Mouse (Mus musculus): Measurements from ENCODE around the gene Ttc34. TPM values are rescaled to one million over a fixed set of nuclear protein-coding genes. Genes with fewer than 3 reads are reported as not detected.

The Ttc34 gene
- total RNA-seq, 2 experiments from 2014 or later: 1.9 to 2.0 TPM

GRCm38 (mm10) chr4:154856882-154857281 is 19.6 kb downstream of the Ttc34 start:
- peak in 1 of 2 experiments; percentile 2 for DNase-seq (ENCODE audit: low spot score in 2 of 2)

- DNase-seq (ENCODE audit: low spot score in 2 of 2): peak in 1 of 2 experiments; percentile 1
Observed at GRCm38 (mm10) chr4:154857366-154858240, 20.3 kb downstream of the Ttc34 start.

- no peak for DNase-seq (ENCODE audit: low spot score in 2 of 2)
Observed at GRCm38 (mm10) chr4:154858601-154859000, 21.3 kb downstream of the Ttc34 start.

- DNase-seq (ENCODE audit: low spot score in 2 of 2): no peak
Observed at GRCm38 (mm10) chr4:154861967-154862366, 24.7 kb downstream of the Ttc34 start.

GRCm38 (mm10) chr4:154863436-154863935 is 26.2 kb downstream of the Ttc34 start:
- DNase-seq (ENCODE audit: low spot score in 2 of 2): no peak

- peak; percentile 86 to 87 for DNase-seq (ENCODE audit: low spot score in 2 of 2)
Observed at GRCm38 (mm10) chr4:154864271-154864771, 27.1 kb downstream of the Ttc34 start.

GRCm38 (mm10) chr4:154864961-154865760 is 27.9 kb downstream of the Ttc34 start:
- DNase-seq (ENCODE audit: low spot score in 2 of 2): peak in 1 of 2 experiments; percentile 1

- no peak for DNase-seq (ENCODE audit: low spot score in 2 of 2)
Observed at GRCm38 (mm10) chr4:154866391-154866790, 29.1 kb downstream of the Ttc34 start.

- DNase-seq (ENCODE audit: low spot score in 2 of 2): no peak
Observed at GRCm38 (mm10) chr4:154867257-154867656, 30.0 kb downstream of the Ttc34 start.

- no peak for DNase-seq (ENCODE audit: low spot score in 2 of 2)
Observed at GRCm38 (mm10) chr4:154869440-154869839, 32.2 kb downstream of the Ttc34 start, which contains the start of gene Mmel1. TSS of gene Mmel1 (plus strand) at chr4:154869585.

GRCm38 (mm10) chr4:154870721-154871120 is 33.5 kb downstream of the Ttc34 start:
- no peak for DNase-seq (ENCODE audit: low spot score in 2 of 2)

GRCm38 (mm10) chr4:154871757-154872251 is 34.5 kb downstream of the Ttc34 start:
- DNase-seq (ENCODE audit: low spot score in 2 of 2): no peak

GRCm38 (mm10) chr4:154873186-154873585 is 35.9 kb downstream of the Ttc34 start:
- DNase-seq (ENCODE audit: low spot score in 2 of 2): no peak

- DNase-seq (ENCODE audit: low spot score in 2 of 2): peak; percentile 94 to 98
Observed at GRCm38 (mm10) chr4:154877864-154878548, 40.7 kb downstream of the Ttc34 start.

GRCm38 (mm10) chr4:154880730-154881129 is 43.5 kb downstream of the Ttc34 start:
- DNase-seq (ENCODE audit: low spot score in 2 of 2): no peak

GRCm38 (mm10) chr4:154882014-154882659 is 44.9 kb downstream of the Ttc34 start:
- DNase-seq (ENCODE audit: low spot score in 2 of 2): no peak

GRCm38 (mm10) chr4:154885416-154885815 is 48.2 kb downstream of the Ttc34 start:
- DNase-seq (ENCODE audit: low spot score in 2 of 2): no peak

- no peak for DNase-seq (ENCODE audit: low spot score in 2 of 2)
Observed at GRCm38 (mm10) chr4:154886876-154887592, 49.8 kb downstream of the Ttc34 start.

GRCm38 (mm10) chr4:154887593-154888250 is 50.5 kb downstream of the Ttc34 start:
- no peak for DNase-seq (ENCODE audit: low spot score in 2 of 2)

Data from left cerebral cortex, adult 18-20 months (tissue).